Mouse (Mus musculus) megakaryocyte, embryonic 14.5 days (primary cell): ENCODE results near the gene Myom3. TPM values are rescaled to one million over a fixed set of nuclear protein-coding genes. Genes with fewer than 3 reads are reported as not detected.

Experiments used
- H3K27me3 ChIP-seq: replicated peaks from 2 replicates; pipeline ENCODE3; 2012; ENCODE audit warnings: inconsistent platforms
- H3K36me3 ChIP-seq: replicated peaks from 2 replicates; pipeline ENCODE3; 2012; ENCODE audit warnings: low read length, inconsistent platforms, mixed read lengths
- H3K4me1 ChIP-seq: 2 replicates; pipeline ENCODE4 v1.6.1; 2012; ENCODE audit warnings: inconsistent platforms
- H3K4me3 ChIP-seq: replicated peaks from 2 replicates; pipeline ENCODE3; 2012; ENCODE audit warnings: moderate library complexity, mild to moderate bottlenecking, inconsistent platforms
- H3K9me3 ChIP-seq: 2 replicates; pipeline ENCODE4 v1.6.1; 2012; ENCODE audit warnings: inconsistent platforms
- FLI1 ChIP-seq: IDR thresholded peaks from 2 replicates; pipeline ENCODE4 v1.6.1; 2012; ENCODE audit warnings: low read length, inconsistent platforms, mixed read lengths
- GATA1 ChIP-seq: IDR thresholded peaks from 3 replicates; pipeline ENCODE4 v1.6.1; 2012; ENCODE audit warnings: mixed read lengths, low read length, inconsistent platforms, borderline replicate concordance
- polyA plus RNA-seq: library from polyadenylated mRNA; stranded (reverse); fragments of >175 nt; gene quantifications from 2 replicates; pipeline ENCODE4 v1.2.3, GENCODE M21; 2012; ENCODE audit warnings: low replicate concordance; ENCODE audit not compliant: insufficient read depth

Gene Myom3
- polyA plus RNA-seq, 1 experiment = not detected

- no peak overlapping the region for H3K4me3 ChIP-seq
- H3K4me1 ChIP-seq = peaks cover 18% of the 10 kb centered on the region
- TF ChIP-seq GATA1 (no peak), FLI1 (no peak)
- peaks cover 14% of the 10 kb centered on the region for H3K9me3 ChIP-seq
- no peaks in the 10 kb centered on the region for H3K36me3 ChIP-seq
- H3K27me3 ChIP-seq = peaks cover 31% of the 10 kb centered on the region
These were observed 42.0 kb downstream of the Myom3 start for GRCm38 (mm10) chr4:135801543-135801942.

GRCm38 (mm10) chr4:135803299-135803698, 43.8 kb downstream of the Myom3 start:
- H3K4me1 ChIP-seq = peaks cover 15% of the 10 kb centered on the region
- peaks cover 23% of the 10 kb centered on the region for H3K27me3 ChIP-seq
- TF ChIP-seq GATA1 = no peak
- H3K9me3 ChIP-seq = peaks cover 17% of the 10 kb centered on the region
- H3K36me3 ChIP-seq = no peaks in the 10 kb centered on the region
- H3K4me3 ChIP-seq = no peak overlapping the region

GRCm38 (mm10) chr4:135804169-135804568, 44.7 kb downstream of the Myom3 start:
- Histone ChIP-seq H3K4me1 (peaks cover 15% of the 10 kb centered on the region), H3K9me3 (peaks cover 21% of the 10 kb centered on the region), H3K4me3 (no peak overlapping the region)

GRCm38 (mm10) chr4:135814896-135815295, 55.4 kb downstream of the Myom3 start:
- H3K4me3 ChIP-seq = no peak overlapping the region
- H3K27me3 ChIP-seq = peaks cover 28% of the 10 kb centered on the region
- H3K36me3 ChIP-seq = no peaks in the 10 kb centered on the region
- H3K9me3 ChIP-seq = peaks cover 25% of the 10 kb centered on the region
- TF ChIP-seq FLI1 (no peak), GATA1 (no peak)
- no peaks in the 10 kb centered on the region; the same call in 1 of the 2 replicates for H3K4me1 ChIP-seq

More at GRCm38 (mm10) chr4:135804169-135804568, 44.7 kb downstream of the Myom3 start:
- Histone ChIP-seq H3K27me3 (peaks cover 27% of the 10 kb centered on the region), H3K36me3 (no peaks in the 10 kb centered on the region)
- TF ChIP-seq GATA1 (no peak), FLI1 (no peak)

- Histone ChIP-seq H3K9me3 (peaks cover 25% of the 10 kb centered on the region), H3K4me1 (peaks cover 3% of the 10 kb centered on the region; the same call in 1 of the 2 replicates), H3K27me3 (peaks cover 14% of the 10 kb centered on the region), H3K36me3 (no peaks in the 10 kb centered on the region), H3K4me3 (no peak overlapping the region)
- no peak for TF ChIP-seq GATA1
- no peak for TF ChIP-seq FLI1
These were observed 57.5 kb downstream of the Myom3 start for GRCm38 (mm10) chr4:135816905-135817622.

GRCm38 (mm10) chr4:135818366-135818765, 58.9 kb downstream of the Myom3 start:
- Histone ChIP-seq H3K36me3 (no peaks in the 10 kb centered on the region), H3K27me3 (peaks cover 10% of the 10 kb centered on the region), H3K4me3 (peak overlapping the region; percentile 3), H3K9me3 (peaks cover 15% of the 10 kb centered on the region), H3K4me1 (peaks cover 3% of the 10 kb centered on the region; the same call in 1 of the 2 replicates)
- no peak for TF ChIP-seq FLI1

GRCm38 (mm10) chr4:135819826-135820526, 60.5 kb downstream of the Myom3 start:
- H3K27me3 ChIP-seq = peaks cover 11% of the 10 kb centered on the region
- H3K36me3 ChIP-seq = no peaks in the 10 kb centered on the region
- H3K4me3 ChIP-seq = no peak overlapping the region
- TF ChIP-seq FLI1 = no peak
- no peak for TF ChIP-seq GATA1
- H3K9me3 ChIP-seq = peaks cover 11% of the 10 kb centered on the region
- peaks cover 3% of the 10 kb centered on the region; the same call in 1 of the 2 replicates for H3K4me1 ChIP-seq

GRCm38 (mm10) chr4:135821772-135822171, 62.3 kb downstream of the Myom3 start:
- Histone ChIP-seq H3K9me3 (peaks cover 15% of the 10 kb centered on the region), H3K4me1 (peaks cover 3% of the 10 kb centered on the region; the same call in 1 of the 2 replicates), H3K27me3 (peaks cover 13% of the 10 kb centered on the region), H3K36me3 (no peaks in the 10 kb centered on the region), H3K4me3 (no peak overlapping the region)
- TF ChIP-seq FLI1 (no peak), GATA1 (no peak)

GRCm38 (mm10) chr4:135823298-135823697, 63.8 kb downstream of the Myom3 start:
- H3K36me3 ChIP-seq = no peaks in the 10 kb centered on the region
- H3K27me3 ChIP-seq = peaks cover 13% of the 10 kb centered on the region
- peaks cover 3% of the 10 kb centered on the region; the same call in 1 of the 2 replicates for H3K4me1 ChIP-seq
- H3K4me3 ChIP-seq = no peak overlapping the region
- TF ChIP-seq GATA1 = no peak
- TF ChIP-seq FLI1 = no peak
- peaks cover 13% of the 10 kb centered on the region for H3K9me3 ChIP-seq

- Histone ChIP-seq H3K9me3 (peaks cover 4% of the 10 kb centered on the region; the same call in 1 of the 2 replicates), H3K36me3 (no peaks in the 10 kb centered on the region), H3K27me3 (peaks cover 14% of the 10 kb centered on the region), H3K4me1 (peaks cover 3% of the 10 kb centered on the region; the same call in 1 of the 2 replicates), H3K4me3 (no peak overlapping the region)
- TF ChIP-seq GATA1 (no peak), FLI1 (no peak)
These were observed 64.7 kb downstream of the Myom3 start for GRCm38 (mm10) chr4:135824254-135824653.
